Mouse (Mus musculus): ENCODE measurements around the gene Lipi. TPM values are rescaled to one million over a fixed set of nuclear protein-coding genes. Genes with fewer than 3 reads are reported as not detected.

Gene Lipi
- not detected for polyA plus RNA-seq (2015; fragmentation: Illumina TruSeq; extraction: RNeasy Lipid Tissue Mini Kit (QIAGEN cat#74804); ENCODE audit: insufficient read depth, low replicate concordance)

GRCm38 (mm10) chr16:75585961-75586360 lies at the start of gene Lipi:
Lipi (minus strand) TSS chr16:75586061.

GRCm38 (mm10) chr16:75592671-75593500 lies 7.0 kb upstream of the Lipi start, which contains the start of gene Rbm11:
Rbm11 (plus strand) TSS chr16:75592844.

Other genes starting within 250 kb of the Lipi start
- gene Rbm11, start 6.8 kb upstream of the Lipi start, polyA plus RNA-seq (2015; fragmentation: Illumina TruSeq; extraction: RNeasy Lipid Tissue Mini Kit (QIAGEN cat#74804); ENCODE audit: insufficient read depth, low replicate concordance), result 0.12 TPM
- 21.1 TPM for gene Hspa13, start 181.0 kb upstream of the Lipi start, polyA plus RNA-seq (2015; fragmentation: Illumina TruSeq; extraction: RNeasy Lipid Tissue Mini Kit (QIAGEN cat#74804); ENCODE audit: insufficient read depth, low replicate concordance)